Mouse (Mus musculus) 3134 (cell line): ENCODE results near the gene Mta3.
"Not testable (repeated sequence)": the region's sequence is repeated elsewhere in the genome, so short reads cannot be mapped to it uniquely, and the experiment has no call there.

Source experiments
- DNase-seq: peaks from one replicate; pipeline ENCODE4 v3.0.0-alpha.2; 2011; ENCODE audit warnings: low spot score; ENCODE audit not compliant: insufficient read length; ENCODE audit errors: extremely low read depth

Mta3 gene

GRCm38 (mm10) chr17:83708256-83708655, 2.3 kb downstream of the Mta3 start:
- no peak for DNase-seq

GRCm38 (mm10) chr17:83708891-83709290, 2.9 kb downstream of the Mta3 start:
- DNase-seq: no peak

GRCm38 (mm10) chr17:83709517-83709916, 3.6 kb downstream of the Mta3 start:
- not testable (repeated sequence) for DNase-seq

GRCm38 (mm10) chr17:83710639-83711038, 4.7 kb downstream of the Mta3 start:
- no peak for DNase-seq

DNA sequence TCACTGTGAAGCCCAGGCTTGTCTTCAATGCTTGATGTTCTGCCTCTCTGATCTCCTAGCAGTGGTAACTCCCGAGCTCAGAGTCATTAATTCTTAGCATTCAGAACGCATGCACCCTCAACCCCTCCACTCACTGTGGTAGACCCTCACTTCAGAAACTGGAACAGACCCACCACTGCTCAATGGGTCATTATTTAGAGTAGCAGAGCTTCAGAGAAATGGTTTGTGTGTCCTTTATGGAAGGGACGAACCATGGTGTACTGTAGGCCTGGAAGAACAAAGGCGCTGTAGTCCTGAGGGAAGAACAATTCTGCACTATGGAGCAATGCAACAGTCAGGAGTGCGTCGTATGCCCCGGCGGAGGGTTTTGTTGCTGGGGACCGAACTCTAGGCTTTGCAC, 6.4 kb downstream of the Mta3 start:
- DNase-seq: no peak

GRCm38 (mm10) chr17:83720449-83720848, 14.5 kb downstream of the Mta3 start:
- DNase-seq: no peak

DNA sequence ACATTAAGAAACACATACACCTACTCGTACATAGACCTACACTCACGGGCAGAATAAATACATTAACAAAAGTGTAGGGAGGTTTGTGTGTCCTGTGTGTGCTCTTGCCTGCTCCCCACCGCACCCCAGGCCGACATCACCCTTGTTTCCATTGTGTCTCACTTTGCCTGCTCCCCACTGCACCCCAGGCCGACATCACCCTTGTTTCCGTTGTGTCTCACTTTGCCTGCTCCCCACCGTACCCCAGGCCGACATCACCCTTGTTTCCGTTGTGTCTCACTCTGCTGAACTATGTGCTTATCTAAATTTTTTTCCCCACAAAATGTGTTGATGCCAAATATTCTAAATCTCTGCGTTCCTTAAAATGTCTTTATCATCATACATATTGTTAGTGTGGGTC, 15.2 kb downstream of the Mta3 start:
- no peak for DNase-seq

DNA sequence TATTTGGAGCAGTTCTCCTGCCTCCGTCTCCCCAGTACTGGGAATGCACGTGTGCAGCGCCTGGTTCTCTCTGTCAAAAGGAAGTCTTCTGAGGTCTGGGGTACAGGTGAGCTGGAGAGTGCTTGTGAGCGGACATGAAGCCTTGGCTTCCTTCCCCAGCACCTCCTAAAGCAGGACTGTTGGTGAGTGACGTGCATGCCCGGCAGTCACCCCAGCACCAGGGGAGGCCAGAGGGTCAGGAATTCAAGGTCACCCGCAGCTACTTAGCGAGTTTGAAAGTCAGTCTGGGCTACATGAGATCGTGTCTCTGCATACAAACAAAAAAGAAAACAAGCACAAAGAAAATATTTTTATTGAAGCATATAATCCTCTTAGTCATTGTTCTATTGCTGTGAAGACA, 17.1 kb downstream of the Mta3 start:
- no peak for DNase-seq

DNA sequence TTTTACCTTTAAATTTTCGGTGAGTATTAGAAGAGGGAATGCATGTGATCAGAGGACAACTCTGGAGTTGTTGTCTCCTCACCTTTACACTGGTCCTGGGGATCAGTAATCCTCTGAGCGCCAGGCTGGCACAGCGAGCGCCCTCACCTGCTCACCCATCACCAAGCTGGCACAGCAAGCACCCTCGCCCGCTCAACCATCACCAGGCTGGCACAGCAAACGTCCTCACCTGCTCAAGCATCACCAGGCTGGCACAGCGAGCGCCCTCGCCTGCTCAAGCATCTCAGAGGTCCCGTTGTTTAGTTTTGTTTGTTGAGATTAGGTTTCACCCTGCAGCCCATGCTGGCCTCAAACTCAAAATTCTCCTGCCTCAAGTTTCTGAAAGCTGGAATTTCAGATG, 20.5 kb downstream of the Mta3 start:
- DNase-seq: no peak

- no peak for DNase-seq
Observed at GRCm38 (mm10) chr17:83727707-83728106, 21.7 kb downstream of the Mta3 start.

DNA sequence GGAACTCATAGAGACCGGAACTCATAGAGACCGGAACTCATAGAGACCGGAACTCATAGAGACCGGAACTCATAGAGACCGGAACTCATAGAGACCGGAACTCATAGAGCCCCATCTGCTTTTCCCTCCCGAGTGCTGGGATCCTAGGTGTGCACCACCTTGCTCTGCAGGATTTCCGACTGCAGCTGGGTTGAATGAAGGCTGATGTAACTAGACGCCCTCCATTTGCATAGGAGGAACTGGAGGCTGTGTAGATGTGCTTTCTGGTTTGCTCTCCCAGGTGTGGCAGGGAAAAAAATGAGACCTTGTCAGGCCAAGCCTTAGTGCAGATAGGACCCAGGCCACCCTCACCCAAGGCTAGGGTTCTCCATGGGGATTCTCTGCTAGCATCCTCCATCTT, 23.1 kb downstream of the Mta3 start:
- no peak for DNase-seq

DNA sequence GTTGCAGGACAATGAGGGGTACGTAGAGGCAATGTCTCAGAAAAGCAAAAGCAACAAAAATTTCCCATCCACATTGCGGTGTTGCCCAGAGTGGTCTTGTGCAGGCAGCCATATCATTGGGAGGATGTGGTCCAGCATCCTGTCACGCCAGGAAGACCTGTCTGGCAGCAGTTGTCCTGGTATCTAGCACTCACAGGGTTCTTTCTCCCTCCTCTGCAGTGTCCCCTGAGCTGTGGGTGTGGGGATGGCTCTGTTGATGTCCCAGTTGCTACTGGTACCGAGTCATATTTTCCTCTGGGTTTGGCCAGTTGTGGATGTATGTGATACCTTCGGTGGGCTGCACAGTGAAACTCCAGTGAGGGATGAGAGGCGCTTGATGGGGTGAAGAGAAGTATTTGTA, 24.2 kb downstream of the Mta3 start:
- DNase-seq: no peak

DNA sequence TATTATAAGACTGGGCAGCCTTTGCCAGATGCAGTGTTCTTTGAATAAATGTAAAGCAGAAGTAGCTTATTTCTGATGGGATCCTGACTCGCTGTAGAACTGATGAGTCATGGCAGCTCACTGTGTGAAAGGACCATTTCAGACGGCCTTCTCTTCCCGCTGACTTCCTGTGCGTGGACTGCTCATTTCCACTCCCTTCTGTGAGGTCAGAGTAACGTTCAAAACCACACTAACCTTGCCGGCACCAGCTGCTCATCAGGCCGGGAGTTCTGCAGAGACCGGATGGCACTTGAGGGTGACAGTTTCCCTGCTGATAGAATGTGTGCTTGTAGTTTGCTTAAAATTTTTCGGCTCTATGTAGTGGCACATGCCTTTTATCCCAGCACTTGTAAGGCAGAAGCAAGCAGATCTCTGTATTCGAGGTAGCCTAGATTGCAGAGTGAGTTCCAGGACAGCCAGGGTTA, 26.2 kb downstream of the Mta3 start:
- DNase-seq: peak; percentile 78

GRCm38 (mm10) chr17:83732801-83733200, 26.8 kb downstream of the Mta3 start:
- peak; percentile 61 for DNase-seq

DNA sequence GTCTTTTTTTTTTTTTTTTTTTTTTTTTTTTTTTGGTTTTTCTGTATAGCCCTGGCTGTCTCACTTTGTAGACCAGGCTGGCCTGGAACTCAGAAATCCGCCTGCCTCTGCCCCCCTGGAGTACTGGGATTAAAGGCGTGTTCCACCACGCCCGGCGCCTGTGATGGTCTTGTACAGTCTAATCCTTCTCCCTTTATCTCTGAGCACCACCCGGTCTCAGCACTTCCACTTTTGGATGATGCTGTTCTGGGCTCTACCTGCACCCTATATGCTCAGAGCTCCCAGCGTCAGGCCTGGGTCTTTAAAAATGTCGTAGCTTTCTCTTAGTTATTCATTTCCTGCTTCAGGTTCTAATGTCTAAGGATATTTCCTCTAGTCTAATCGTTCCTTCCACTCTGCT, 30.7 kb downstream of the Mta3 start:
- DNase-seq: no peak

- no peak for DNase-seq
Observed at GRCm38 (mm10) chr17:83737775-83738174, 31.8 kb downstream of the Mta3 start.

- DNase-seq: no peak
Observed at GRCm38 (mm10) chr17:83740135-83740676, 34.2 kb downstream of the Mta3 start.

DNA sequence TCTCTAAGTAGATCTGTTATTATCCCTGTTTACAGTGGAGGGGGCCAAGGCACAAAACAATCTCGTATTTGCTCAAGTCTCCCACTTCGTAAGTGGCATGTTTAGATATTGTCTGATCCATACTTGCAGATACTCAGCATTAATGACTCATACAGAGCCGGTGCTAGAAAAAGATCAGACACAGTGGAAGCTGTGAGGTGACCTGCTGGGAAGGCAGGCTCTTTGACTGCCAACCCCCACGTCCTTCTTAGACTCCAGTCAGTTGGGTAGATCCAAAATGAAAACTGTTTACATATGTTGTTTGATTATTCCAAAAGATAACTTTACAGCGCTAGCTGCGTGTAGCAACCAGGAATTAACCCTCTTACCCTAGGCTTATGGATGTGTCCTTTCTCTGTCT, 35.3 kb downstream of the Mta3 start:
- DNase-seq: no peak

DNA sequence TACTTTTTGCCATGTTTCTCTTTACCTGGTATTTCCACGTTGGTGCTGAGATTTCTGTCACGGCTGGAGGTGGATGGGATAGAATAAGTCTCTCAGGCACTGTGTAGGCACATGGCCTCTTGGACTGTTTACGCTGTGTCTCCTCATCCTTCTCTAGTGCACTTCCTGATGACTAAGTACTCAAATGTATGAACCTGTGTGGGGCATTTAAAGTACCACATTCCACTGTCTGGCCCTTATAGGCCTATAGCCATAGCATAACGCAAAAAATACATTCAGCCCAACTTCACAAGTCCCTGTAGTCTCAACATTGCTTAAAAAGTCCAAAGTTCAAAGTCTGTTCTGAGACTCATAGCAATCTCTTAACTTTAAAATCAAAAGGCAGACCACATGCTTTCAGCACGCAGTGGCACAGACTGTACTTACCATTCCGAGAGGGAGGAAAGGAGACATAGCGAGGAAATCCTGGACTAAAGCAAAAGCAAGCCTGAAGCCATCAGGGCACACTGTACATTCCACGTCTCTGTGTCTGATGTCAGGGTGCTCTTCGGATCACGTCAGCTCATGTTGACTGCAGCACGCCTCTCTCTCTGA, 38.4 kb downstream of the Mta3 start:
- DNase-seq: no peak

DNA sequence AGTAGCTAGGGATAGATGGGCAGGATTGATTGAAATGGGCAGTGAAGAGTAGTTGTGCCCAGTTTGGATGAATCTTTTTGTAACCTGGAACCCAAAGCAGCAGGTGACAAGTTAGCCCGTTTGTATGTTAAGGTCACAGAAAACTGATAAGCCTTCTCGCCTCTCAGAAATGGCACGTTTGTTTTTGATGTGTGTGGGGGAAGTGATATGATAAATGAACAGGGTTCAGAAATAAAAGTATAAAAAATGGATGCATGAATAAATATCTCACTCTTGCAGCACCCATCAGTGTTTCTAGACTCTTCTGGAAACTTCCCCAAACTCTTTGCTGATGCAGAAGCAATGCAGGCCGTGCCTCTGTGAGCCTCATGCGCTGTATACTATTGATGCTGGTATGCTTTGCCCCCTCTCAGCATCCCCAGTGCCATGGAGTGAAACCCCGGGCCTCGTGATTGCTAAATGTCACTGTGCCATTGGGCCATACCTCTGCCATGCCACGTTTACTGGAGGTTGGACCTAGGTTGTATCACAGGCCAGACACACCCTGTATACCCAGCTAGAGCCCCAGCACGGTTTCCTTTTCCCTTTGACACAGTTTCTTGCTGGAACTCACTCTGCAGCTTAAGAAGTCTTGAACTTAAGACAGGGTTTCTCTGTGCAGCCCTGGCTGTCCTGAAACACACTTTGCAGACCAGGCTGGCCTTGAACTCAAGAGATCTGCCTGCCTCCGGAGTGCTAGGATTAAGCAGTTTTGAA, 41.6 kb downstream of the Mta3 start:
- DNase-seq: no peak

DNA sequence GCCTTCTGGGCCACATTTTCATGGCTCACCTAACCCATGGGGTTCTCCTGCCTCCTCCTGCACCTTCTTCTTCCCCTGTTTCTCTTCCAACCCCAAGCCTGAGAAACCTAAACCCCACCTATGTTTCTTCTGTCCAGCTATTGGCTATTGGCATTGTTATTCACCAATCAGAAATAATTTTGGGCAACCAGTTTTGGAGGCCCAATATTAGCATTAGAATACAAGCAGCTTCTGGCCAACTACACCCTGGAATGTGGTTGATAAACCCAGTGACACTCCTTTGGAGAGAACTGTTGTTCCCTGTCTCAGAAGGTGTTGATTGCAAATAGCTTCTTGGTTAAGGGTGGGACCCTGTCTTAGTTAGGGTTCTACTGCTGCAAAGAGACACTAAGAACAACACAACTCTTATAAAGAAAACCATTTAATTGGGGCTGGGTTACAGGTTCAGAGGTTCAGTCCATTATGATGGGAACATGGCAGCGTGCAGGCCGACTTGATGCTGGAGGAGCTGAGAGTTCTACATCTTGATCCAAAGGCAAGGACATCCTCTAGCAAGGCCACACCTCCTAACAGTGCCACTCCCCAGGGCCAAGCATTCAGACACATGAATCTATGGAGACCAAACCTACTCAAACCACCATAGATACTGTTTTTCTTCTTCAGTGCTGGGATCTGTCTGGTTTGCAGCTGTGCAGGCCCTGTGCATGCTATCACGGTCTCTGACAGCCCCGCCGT, 44.4 kb downstream of the Mta3 start:
- DNase-seq: no peak
